Mouse (Mus musculus) C2C12 (cell line): Measurements from ENCODE around the gene F11r.

Source experiments
- CTCF ChIP-seq: IDR thresholded peaks from one replicate; pipeline ENCODE4 v1.5.1; 2011; ENCODE audit not compliant: control insufficient read depth, insufficient read depth, insufficient read length
- MAX ChIP-seq: IDR thresholded peaks from one replicate; pipeline ENCODE4 v1.6.1; 2011; ENCODE audit warnings: mild to moderate bottlenecking, control low read depth

GRCm38 (mm10) chr1:171402991-171403390 is 34.3 kb upstream of the F11r start:
- TF ChIP-seq CTCF (no peak), MAX (no peak)
